8 mouse cellular contexts compared by ENCODE assay signal in genomic region chr11:101086323-101086674, GRCm38 (mm10). TPM values are rescaled to one million over a fixed set of nuclear protein-coding genes. Genes with fewer than 3 reads are reported as not detected.
A peak's percentile ranks its signal among the peaks of the same experiment; 100 is the strongest.
DNase-seq lines count a peak whose midpoint lies in the region; ATAC-seq lines count a peak whose summit lies in the region.

No protein-coding gene starts in this region.

- peak overlapping the region; percentile 92 for H3K27ac ChIP-seq in heart, embryonic 10.5 days
- peak overlapping the region; percentile 93 for H3K27ac ChIP-seq in hindbrain, embryonic 13.5 days
- H3K27ac ChIP-seq in midbrain, embryonic 11.5 days (ENCODE audit: low read depth, low read length) = peak overlapping the region; percentile 77; the same call in 1 of the 2 replicates

- H3K4me3 ChIP-seq in heart, embryonic 10.5 days = peak overlapping the region; percentile 95
- H3K4me3 ChIP-seq in hindbrain, embryonic 13.5 days = peak overlapping the region; percentile 85
- peak overlapping the region; percentile 80 for H3K4me3 ChIP-seq in midbrain, embryonic 11.5 days (ENCODE audit: low read depth, low read length)

- no peak for ATAC-seq in hindbrain, embryonic 13.5 days (ENCODE audit: low FRiP score)
- ATAC-seq in midbrain, embryonic 11.5 days (ENCODE audit: low FRiP score) = no peak

- H3K9ac ChIP-seq in hindbrain, embryonic 13.5 days = peak overlapping the region; percentile 98
- H3K9ac ChIP-seq in midbrain, embryonic 11.5 days (ENCODE audit: low read length) = peak overlapping the region; percentile 81

- H3K9me3 ChIP-seq in heart, embryonic 10.5 days = no peaks in the 10 kb centered on the region
- H3K9me3 ChIP-seq in hindbrain, embryonic 13.5 days = no peaks in the 10 kb centered on the region
- H3K9me3 ChIP-seq in midbrain, embryonic 11.5 days (ENCODE audit: control insufficient read depth, low read length) = no peaks in the 10 kb centered on the region

- WGBS in heart, embryonic 10.5 days = 81% methylated on average over 6 of the region's 6 CpGs
- 86% methylated on average over 6 of the region's 6 CpGs for WGBS in hindbrain, embryonic 13.5 days
- WGBS in midbrain, embryonic 11.5 days = 87% methylated on average over 6 of the region's 6 CpGs

- H3K4me2 ChIP-seq in hindbrain, embryonic 13.5 days = peak overlapping the region; percentile 98
- H3K4me2 ChIP-seq in midbrain, embryonic 11.5 days = peak overlapping the region; percentile 95

- peaks cover 43% of the 10 kb centered on the region for H3K36me3 ChIP-seq in heart, embryonic 10.5 days
- H3K36me3 ChIP-seq in hindbrain, embryonic 13.5 days = peaks cover 38% of the 10 kb centered on the region
- peaks cover 9% of the 10 kb centered on the region for H3K36me3 ChIP-seq in midbrain, embryonic 11.5 days (ENCODE audit: control insufficient read depth, insufficient read depth, low read length)

- no peak for DNase-seq in heart, embryonic 10.5 days (ENCODE audit: low spot score)
- DNase-seq in heart, postnatal 4 days = no peak
- peak; percentile 63 for DNase-seq in cerebellum, adult 9-11 months
- DNase-seq in midbrain, embryonic 11.5 days (ENCODE audit: low spot score, missing footprints) = no peak
- no peak for DNase-seq in urinary bladder, postnatal 25 days (ENCODE audit: low spot score)
- no peak for DNase-seq in adrenal gland, adult 8-10 months
- DNase-seq in urinary bladder, postnatal 10 days (ENCODE audit: low spot score) = no peak

- peaks cover 4% of the 10 kb centered on the region for H3K27me3 ChIP-seq in heart, embryonic 10.5 days (ENCODE audit: insufficient read depth, poor library complexity, severe bottlenecking)
- H3K27me3 ChIP-seq in hindbrain, embryonic 13.5 days = no peaks in the 10 kb centered on the region; the same call in 1 of the 2 replicates
- H3K27me3 ChIP-seq in midbrain, embryonic 11.5 days (ENCODE audit: control insufficient read depth, insufficient read depth, low read length) = peaks cover 3% of the 10 kb centered on the region; the same call in 1 of the 2 replicates

- H3K4me1 ChIP-seq in heart, embryonic 10.5 days = peaks cover 60% of the 10 kb centered on the region
- H3K4me1 ChIP-seq in hindbrain, embryonic 13.5 days (replicated peaks) = peaks cover 49% of the 10 kb centered on the region
- peaks cover 25% of the 10 kb centered on the region for H3K4me1 ChIP-seq in midbrain, embryonic 11.5 days (ENCODE audit: control insufficient read depth, insufficient read depth, low read length)

RNA-seq across cellular contexts. Expression of gene Mlx, which starts 0.8 kb away (rescaled TPM):
- 42.6 and 52.0 TPM in 2 replicates for polyA plus RNA-seq in heart, embryonic 10.5 days (2016; fragmentation: Nextera tagmentation; extraction: Ambion mirVana)
- total RNA-seq in heart, postnatal 4 days (2021) = 10 to 100 TPM; 17.5 to 17.7 TPM
- polyA plus RNA-seq in hindbrain, embryonic 13.5 days (2015; fragmentation: Nextera tagmentation; extraction: Ambion mirVana) = 88.1 and 91.0 TPM in 2 replicates
- polyA plus RNA-seq in midbrain, embryonic 11.5 days (2014; fragmentation: Nextera tagmentation; extraction: Ambion mirVana) = 38.0 and 47.0 TPM in 2 replicates
- 10 to 100 TPM; 38.1 to 69.0 (median 47.6) TPM for total RNA-seq in adrenal gland, adult 8-10 months (2022)

RNA-seq across cellular contexts. Expression of gene Coasy, which starts 3.9 kb away (rescaled TPM):
- 36.5 and 37.0 TPM in 2 replicates for polyA plus RNA-seq in heart, embryonic 10.5 days (2016; fragmentation: Nextera tagmentation; extraction: Ambion mirVana)
- 10 to 100 TPM; 15.4 to 16.2 TPM for total RNA-seq in heart, postnatal 4 days (2021)
- 41.9 and 44.1 TPM in 2 replicates for polyA plus RNA-seq in hindbrain, embryonic 13.5 days (2015; fragmentation: Nextera tagmentation; extraction: Ambion mirVana)
- polyA plus RNA-seq in midbrain, embryonic 11.5 days (2014; fragmentation: Nextera tagmentation; extraction: Ambion mirVana) = 53.2 and 53.3 TPM in 2 replicates
- 100 to 1,000 TPM in 2 of 4 experiments, 10 to 100 TPM in 2; 70.8 to 104 (median 89.9) TPM for total RNA-seq in adrenal gland, adult 8-10 months (2022)

RNA-seq across cellular contexts. Expression of gene Hsd17b1, which starts 8.1 kb away (rescaled TPM):
- 0.21 TPM in 1 of 2 replicates, not detected in the other for polyA plus RNA-seq in heart, embryonic 10.5 days (2016; fragmentation: Nextera tagmentation; extraction: Ambion mirVana)
- not detected for total RNA-seq in heart, postnatal 4 days (2021)
- polyA plus RNA-seq in hindbrain, embryonic 13.5 days (2015; fragmentation: Nextera tagmentation; extraction: Ambion mirVana) = 0.49 TPM in 1 of 2 replicates, not detected in the other
- 0.10 TPM in 1 of 2 replicates, not detected in the other for polyA plus RNA-seq in midbrain, embryonic 11.5 days (2014; fragmentation: Nextera tagmentation; extraction: Ambion mirVana)
- 1 to 10 TPM; 1.7 to 2.4 (median 2.0) TPM for total RNA-seq in adrenal gland, adult 8-10 months (2022)

RNA-seq across cellular contexts. Expression of gene Psmc3ip, which starts 8.9 kb away (rescaled TPM):
- 29.6 and 40.8 TPM in 2 replicates for polyA plus RNA-seq in heart, embryonic 10.5 days (2016; fragmentation: Nextera tagmentation; extraction: Ambion mirVana)
- total RNA-seq in heart, postnatal 4 days (2021) = 10 to 100 TPM; 11.7 to 13.6 TPM
- 23.4 and 26.3 TPM in 2 replicates for polyA plus RNA-seq in hindbrain, embryonic 13.5 days (2015; fragmentation: Nextera tagmentation; extraction: Ambion mirVana)
- 57.0 and 64.8 TPM in 2 replicates for polyA plus RNA-seq in midbrain, embryonic 11.5 days (2014; fragmentation: Nextera tagmentation; extraction: Ambion mirVana)
- 1 to 10 TPM; 3.6 to 5.9 (median 4.2) TPM for total RNA-seq in adrenal gland, adult 8-10 months (2022)

RNA-seq across cellular contexts. Expression of gene Naglu, which starts 16.5 kb away (rescaled TPM):
- polyA plus RNA-seq in heart, embryonic 10.5 days (2016; fragmentation: Nextera tagmentation; extraction: Ambion mirVana) = 13.9 and 15.8 TPM in 2 replicates
- total RNA-seq in heart, postnatal 4 days (2021) = 10 to 100 TPM in 1 of 2 experiments, 1 to 10 TPM in 1; 9.0 to 10.1 TPM
- 10.7 and 11.3 TPM in 2 replicates for polyA plus RNA-seq in hindbrain, embryonic 13.5 days (2015; fragmentation: Nextera tagmentation; extraction: Ambion mirVana)
- 6.0 and 6.9 TPM in 2 replicates for polyA plus RNA-seq in midbrain, embryonic 11.5 days (2014; fragmentation: Nextera tagmentation; extraction: Ambion mirVana)
- total RNA-seq in adrenal gland, adult 8-10 months (2022) = 10 to 100 TPM; 45.3 to 51.8 (median 49.6) TPM
